Mouse (Mus musculus): Measurements from ENCODE around the gene Rnase9. TPM values are rescaled to one million over a fixed set of nuclear protein-coding genes. Genes with fewer than 3 reads are reported as not detected.

Gene Rnase9
- polyA plus RNA-seq, 1 experiment from 2014 or later = not detected

DNA sequence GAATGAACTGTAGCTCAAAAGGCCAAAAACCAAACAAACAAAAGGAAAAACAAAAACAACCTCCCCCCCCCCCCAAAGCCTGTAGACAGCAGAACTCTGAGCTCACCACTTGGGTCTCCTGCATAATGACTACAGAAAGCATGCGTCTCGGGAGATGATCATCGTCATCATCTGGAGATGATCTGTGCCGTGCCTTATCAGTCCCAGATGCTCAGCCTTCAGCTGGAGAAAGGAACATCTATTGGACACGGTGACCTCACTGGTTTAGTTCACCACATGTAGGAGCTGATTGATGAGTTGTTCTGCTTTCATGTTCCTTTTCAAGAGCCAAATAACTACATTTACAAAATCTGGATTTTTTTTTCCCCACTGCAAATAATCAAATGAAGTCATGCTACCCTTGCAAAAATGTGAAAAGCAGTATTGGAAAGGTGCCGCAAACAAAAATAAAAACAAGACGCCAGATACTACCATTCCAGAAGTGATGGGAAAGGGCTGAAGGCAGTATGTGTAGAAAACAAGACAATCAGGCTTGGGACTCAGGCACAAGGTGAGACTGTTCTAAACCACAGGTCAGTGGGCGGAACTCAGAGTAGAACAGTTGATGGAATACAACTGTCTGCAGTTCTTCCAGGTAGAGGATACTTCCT lies 34.4 kb downstream of the Rnase9 start, which contains the start of gene Rnase10:
TSS of gene Rnase10 (plus strand) at position 600 of the 650 bp plus-strand sequence.
- Histone ChIP-seq H3K9me3 (no peaks in the 10 kb centered on the region), H3K27ac (peak within 1 kb of the TSS; percentile 85), H3K9ac (no peak within 1 kb of the TSS), H3K27me3 (replicated peaks) (no peaks in the 10 kb centered on the region), H3K36me3 (no peaks in the 10 kb centered on the region), H3K4me3 (replicated peaks) (no peak within 1 kb of the TSS), H3K4me2 (replicated peaks) (no peak within 1 kb of the TSS; the same call in 1 of the 2 replicates), H3K4me1 (replicated peaks) (0 out of 2 replicates have a peak, but pooled peaks cover 3% of the 10 kb centered on the region)
- ATAC-seq = 0 out of 2 replicates have a peak, but pooled peaks have one; percentile 10
- WGBS = 74% methylated on average over 8 of the region's 8 CpGs

DNA sequence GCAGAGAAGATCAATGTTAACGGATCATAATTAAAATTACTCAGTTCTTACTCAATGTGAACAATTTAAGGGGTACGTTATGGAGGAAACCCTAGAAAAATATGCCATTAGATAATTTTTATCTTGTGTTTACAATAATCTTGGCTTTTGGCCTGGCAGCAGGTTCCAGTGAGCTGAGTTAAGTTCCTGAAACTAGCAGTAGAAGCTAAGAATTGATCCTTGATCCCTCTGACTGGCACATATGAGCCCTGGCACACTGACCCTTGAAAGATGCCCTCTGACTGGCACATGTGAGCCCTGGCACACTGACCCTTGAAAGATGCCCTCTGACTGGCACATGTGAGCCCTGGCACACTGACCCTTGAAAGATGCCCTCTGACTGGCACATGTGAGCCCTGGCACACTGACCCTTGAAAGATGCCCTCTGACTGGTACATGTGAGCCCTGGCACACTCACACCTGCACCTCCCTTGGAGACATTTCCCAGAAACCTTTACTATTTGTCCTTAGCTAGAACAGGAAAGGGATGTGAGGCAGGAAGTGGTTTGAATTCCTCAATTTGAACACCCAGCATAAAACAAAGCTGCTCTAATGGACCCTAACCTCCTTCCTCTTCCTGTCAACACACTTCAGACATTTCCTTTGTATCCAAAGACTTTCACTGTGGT lies 43.5 kb downstream of the Rnase9 start:
- H3K4me2 ChIP-seq (replicated peaks) = no peak overlapping the region
- H3K36me3 ChIP-seq = no peaks in the 10 kb centered on the region
- no peak overlapping the region for H3K27ac ChIP-seq
- H3K4me3 ChIP-seq (replicated peaks) = no peak overlapping the region
- 76% methylated on average over 2 of the region's 2 CpGs for WGBS
- no peak for ATAC-seq
- H3K4me1 ChIP-seq (replicated peaks) = no peaks in the 10 kb centered on the region
- H3K9ac ChIP-seq = no peak overlapping the region
- no peaks in the 10 kb centered on the region for H3K9me3 ChIP-seq
- no peaks in the 10 kb centered on the region for H3K27me3 ChIP-seq (replicated peaks)

DNA sequence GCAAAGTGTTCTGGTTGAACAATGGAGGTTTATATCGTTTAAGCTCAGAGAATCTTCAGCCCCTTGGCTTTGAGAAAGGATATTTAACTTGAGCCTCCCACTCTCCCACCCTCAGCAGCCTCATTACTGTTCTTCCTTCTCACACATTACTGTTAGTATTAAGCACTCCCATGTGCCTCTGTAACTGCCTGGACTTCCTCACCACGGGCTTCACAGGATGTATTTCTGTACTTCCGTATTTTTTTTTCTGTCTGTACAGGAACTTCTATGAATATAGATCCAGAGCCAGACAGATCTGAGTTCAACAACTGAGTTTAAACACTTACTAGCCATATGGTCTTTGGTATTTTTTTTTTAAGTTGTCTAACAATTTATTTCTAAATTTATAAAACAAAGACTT lies 44.6 kb downstream of the Rnase9 start:
- no peak overlapping the region for H3K27ac ChIP-seq
- no peak overlapping the region for H3K4me2 ChIP-seq (replicated peaks)
- H3K4me1 ChIP-seq (replicated peaks) = no peaks in the 10 kb centered on the region
- no peaks in the 10 kb centered on the region for H3K27me3 ChIP-seq (replicated peaks)
- no peak overlapping the region for H3K9ac ChIP-seq
- no peak for ATAC-seq
- no peaks in the 10 kb centered on the region for H3K9me3 ChIP-seq
- no peak overlapping the region for H3K4me3 ChIP-seq (replicated peaks)
- no peaks in the 10 kb centered on the region for H3K36me3 ChIP-seq
- 59% methylated on average over 3 of the region's 3 CpGs for WGBS

DNA sequence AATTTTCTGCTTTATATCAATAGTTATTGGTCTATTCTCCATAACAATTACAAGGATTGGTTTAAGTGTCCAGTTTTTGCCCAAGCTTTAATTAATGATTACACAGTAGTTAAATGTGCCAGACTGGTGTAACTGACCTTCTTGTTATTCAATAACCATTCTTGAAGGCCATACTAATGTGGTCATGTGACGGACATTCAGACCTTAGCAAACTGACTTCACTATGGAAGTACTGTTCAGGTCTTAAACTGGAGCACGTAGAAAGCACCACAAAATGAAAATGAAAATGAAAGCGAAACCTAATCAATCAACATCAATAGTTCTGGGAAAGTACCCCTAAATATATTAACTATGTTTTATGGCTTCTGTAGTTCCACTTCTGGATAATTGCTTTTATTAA lies 50.6 kb downstream of the Rnase9 start:
- Histone ChIP-seq H3K9ac (no peak overlapping the region), H3K4me2 (replicated peaks) (no peak overlapping the region), H3K27ac (no peak overlapping the region), H3K9me3 (no peaks in the 10 kb centered on the region), H3K4me1 (replicated peaks) (no peaks in the 10 kb centered on the region), H3K27me3 (replicated peaks) (no peaks in the 10 kb centered on the region), H3K36me3 (no peaks in the 10 kb centered on the region), H3K4me3 (replicated peaks) (no peak overlapping the region)
- peak; percentile 88 for ATAC-seq
- WGBS = 66% methylated on average over 3 of the region's 3 CpGs

Other genes starting within 250 kb of the Rnase9 start
- not detected in 2 replicates for gene Ccnb1ip1, start 234.1 kb downstream of the Rnase9 start, polyA plus RNA-seq (2015; fragmentation: Nextera tagmentation; extraction: Ambion mirVana)
- 57.1 and 59.2 TPM in 2 replicates for gene Parp2, start 234.0 kb downstream of the Rnase9 start, polyA plus RNA-seq (2015; fragmentation: Nextera tagmentation; extraction: Ambion mirVana)
- gene Tep1, start 171.3 kb downstream of the Rnase9 start, polyA plus RNA-seq (2015; fragmentation: Nextera tagmentation; extraction: Ambion mirVana) = 10.4 and 13.3 TPM in 2 replicates
- 0.23 and 0.29 TPM in 2 replicates for gene Klhl33, start 144.4 kb downstream of the Rnase9 start, polyA plus RNA-seq (2015; fragmentation: Nextera tagmentation; extraction: Ambion mirVana)
- gene Osgep, start 117.0 kb downstream of the Rnase9 start, polyA plus RNA-seq (2015; fragmentation: Nextera tagmentation; extraction: Ambion mirVana) = 134 and 136 TPM in 2 replicates
- 236 and 265 TPM in 2 replicates for gene Apex1, start 116.9 kb downstream of the Rnase9 start, polyA plus RNA-seq (2015; fragmentation: Nextera tagmentation; extraction: Ambion mirVana)
- gene Pip4p1, start 111.0 kb downstream of the Rnase9 start, polyA plus RNA-seq (2015; fragmentation: Nextera tagmentation; extraction: Ambion mirVana) = 65.5 and 67.5 TPM in 2 replicates
- 96.6 and 99.1 TPM in 2 replicates for gene Pnp, start 110.8 kb downstream of the Rnase9 start, polyA plus RNA-seq (2015; fragmentation: Nextera tagmentation; extraction: Ambion mirVana)
- gene Gm49342, start 97.4 kb downstream of the Rnase9 start, polyA plus RNA-seq (2015; fragmentation: Nextera tagmentation; extraction: Ambion mirVana) = not detected in 2 replicates
- gene Pnp2, start 85.9 kb downstream of the Rnase9 start, polyA plus RNA-seq (2015; fragmentation: Nextera tagmentation; extraction: Ambion mirVana) = 2.6 and 3.0 TPM in 2 replicates
- 0.33 and 0.43 TPM in 2 replicates for gene Rnase10, start 34.1 kb downstream of the Rnase9 start, polyA plus RNA-seq (2015; fragmentation: Nextera tagmentation; extraction: Ambion mirVana)
- not detected in 2 replicates for gene Rnase11, start 8.3 kb upstream of the Rnase9 start, polyA plus RNA-seq (2015; fragmentation: Nextera tagmentation; extraction: Ambion mirVana)
- 0.48 and 0.68 TPM in 2 replicates for gene Rnase12, start 15.8 kb upstream of the Rnase9 start, polyA plus RNA-seq (2015; fragmentation: Nextera tagmentation; extraction: Ambion mirVana)
- gene Olfr750, start 32.6 kb upstream of the Rnase9 start, polyA plus RNA-seq (2015; fragmentation: Nextera tagmentation; extraction: Ambion mirVana) = not detected in 2 replicates
- gene Rnase4, start 49.2 kb upstream of the Rnase9 start, polyA plus RNA-seq (2015; fragmentation: Nextera tagmentation; extraction: Ambion mirVana) = 209 and 240 TPM in 2 replicates
- 51.6 and 73.0 TPM in 2 replicates for gene Ang, start 49.3 kb upstream of the Rnase9 start, polyA plus RNA-seq (2015; fragmentation: Nextera tagmentation; extraction: Ambion mirVana)
- gene Eddm3b, start 72.6 kb upstream of the Rnase9 start, polyA plus RNA-seq (2015; fragmentation: Nextera tagmentation; extraction: Ambion mirVana) = not detected in 2 replicates
- 1.3 and 2.0 TPM in 2 replicates for gene Rnase6, start 82.0 kb upstream of the Rnase9 start, polyA plus RNA-seq (2015; fragmentation: Nextera tagmentation; extraction: Ambion mirVana)
- 27.9 and 88.1 TPM in 2 replicates for gene Rnase1, start 104.9 kb upstream of the Rnase9 start, polyA plus RNA-seq (2015; fragmentation: Nextera tagmentation; extraction: Ambion mirVana)
- not detected in 2 replicates for gene Rnase2b, start 120.4 kb upstream of the Rnase9 start, polyA plus RNA-seq (2015; fragmentation: Nextera tagmentation; extraction: Ambion mirVana)
- not detected in 2 replicates for gene Ang2, start 157.3 kb upstream of the Rnase9 start, polyA plus RNA-seq (2015; fragmentation: Nextera tagmentation; extraction: Ambion mirVana)
- not detected in 2 replicates for gene Ear14, start 161.5 kb upstream of the Rnase9 start, polyA plus RNA-seq (2015; fragmentation: Nextera tagmentation; extraction: Ambion mirVana)
- gene Rnase2a, start 214.2 kb upstream of the Rnase9 start, polyA plus RNA-seq (2015; fragmentation: Nextera tagmentation; extraction: Ambion mirVana) = not detected in 2 replicates